Mouse (Mus musculus) CH12.LX (cell line): ENCODE results near the gene Iqcj. TPM values are rescaled to one million over a fixed set of nuclear protein-coding genes. Genes with fewer than 3 reads are reported as not detected.

ENCODE experiments used
- DNase-seq: peaks from one replicate; pipeline ENCODE4 v3.0.0-alpha.2; 2013; ENCODE audit errors: extremely low read depth
- H3K27ac ChIP-seq: 2 replicates; pipeline ENCODE4 v1.5.1; 2012; ENCODE audit warnings: low read depth, mild to moderate bottlenecking, control low read depth, moderate library complexity; ENCODE audit not compliant: insufficient read depth
- H3K27me3 ChIP-seq: replicated peaks from 2 replicates; pipeline ENCODE3; 2012; ENCODE audit warnings: inconsistent platforms
- H3K36me3 ChIP-seq, 2 experiments: replicated peaks in 1 of 2; 2 replicates each; pipeline versions ENCODE3 to v1.6.1; 2012; ENCODE audit warnings: inconsistent platforms in 1 of 2, low read length in 1 of 2, mild to moderate bottlenecking in 1 of 2, mixed read lengths in 1 of 2, moderate library complexity in 1 of 2; ENCODE audit not compliant: control insufficient read depth in 1 of 2, insufficient read depth in 1 of 2
- H3K4me1 ChIP-seq, 2 experiments: 2 replicates each; pipeline ENCODE4 v1.6.1; 2012; ENCODE audit warnings: inconsistent platforms in 1 of 2, moderate library complexity in 1 of 2; ENCODE audit not compliant: insufficient read depth in 2 of 2, control insufficient read depth in 1 of 2
- H3K4me2 ChIP-seq: 2 replicates; pipeline ENCODE4 v1.6.1; 2012; ENCODE audit warnings: low read depth, mild to moderate bottlenecking, control low read depth; ENCODE audit not compliant: poor library complexity, insufficient read depth, severe bottlenecking
- H3K4me3 ChIP-seq, 3 experiments: fragments of 150-350 bp in 1 of 3; sonication (generic) in 1 of 3; replicated peaks in 1 of 3; 2 replicates each; pipeline versions ENCODE3 to v1.5.1; 2011 to 2012; ENCODE audit warnings: low read depth in 2 of 3, low read length in 2 of 3, mild to moderate bottlenecking in 2 of 3, moderate library complexity in 2 of 3, control low read depth in 1 of 3, improper control_type of control experiment in 1 of 3, inconsistent platforms in 1 of 3, mixed read lengths in 1 of 3; ENCODE audit not compliant: poor library complexity in 1 of 3
- H3K79me2 ChIP-seq: replicated peaks from 2 replicates; pipeline ENCODE4 v1.6.1; 2012; ENCODE audit warnings: mild to moderate bottlenecking, moderate library complexity; ENCODE audit not compliant: control insufficient read depth, poor library complexity, insufficient read depth, severe bottlenecking; ENCODE audit errors: extremely low read depth
- H3K9ac ChIP-seq: 2 replicates; pipeline ENCODE4 v1.6.1; 2012; ENCODE audit warnings: low read depth, mild to moderate bottlenecking, control low read depth, moderate library complexity; ENCODE audit not compliant: insufficient read depth
- H3K9me3 ChIP-seq: replicated peaks from 2 replicates; pipeline ENCODE3; 2012; ENCODE audit warnings: low read length, inconsistent platforms, mixed read lengths
- BHLHE40 ChIP-seq: IDR thresholded peaks from 2 replicates; pipeline ENCODE4 v1.6.1; 2011; ENCODE audit warnings: mild to moderate bottlenecking, low read depth, low read length, improper control_type of control experiment
- CHD2 ChIP-seq: IDR thresholded peaks from 2 replicates; pipeline ENCODE4 v1.6.1; 2011; ENCODE audit warnings: low read length, improper control_type of control experiment
- E2F4 ChIP-seq: IDR thresholded peaks from 2 replicates; pipeline ENCODE4 v1.6.1; 2011; ENCODE audit warnings: low read depth, low read length, improper control_type of control experiment; ENCODE audit not compliant: insufficient replicate concordance
- EP300 ChIP-seq: IDR thresholded peaks from 2 replicates; pipeline ENCODE4 v1.6.1; 2011; ENCODE audit warnings: low read length, improper control_type of control experiment
- GABPA ChIP-seq: IDR thresholded peaks from 2 replicates; pipeline ENCODE4 v1.6.1; 2012; ENCODE audit warnings: low read depth, low read length, improper control_type of control experiment, inconsistent platforms; ENCODE audit not compliant: insufficient replicate concordance
- KAT2A ChIP-seq: IDR thresholded peaks from 2 replicates; pipeline ENCODE4 v1.6.1; 2012; ENCODE audit warnings: low read length, improper control_type of control experiment, inconsistent platforms; ENCODE audit not compliant: insufficient replicate concordance
- MAX ChIP-seq: IDR thresholded peaks from 2 replicates; pipeline ENCODE4 v1.6.1; 2011; ENCODE audit warnings: low read length, improper control_type of control experiment
- MAZ ChIP-seq: IDR thresholded peaks from 2 replicates; pipeline ENCODE4 v1.6.1; 2012; ENCODE audit warnings: low read depth, mild to moderate bottlenecking, inconsistent platforms, low read length, improper control_type of control experiment, moderate library complexity
- MEF2A ChIP-seq: IDR thresholded peaks from 2 replicates; pipeline ENCODE4 v1.6.1; 2014; ENCODE audit warnings: low read depth, mild to moderate bottlenecking, inconsistent platforms, low read length, improper control_type of control experiment, borderline replicate concordance
- NELFE ChIP-seq: IDR thresholded peaks from 2 replicates; pipeline ENCODE4 v1.6.1; 2011; ENCODE audit warnings: low read depth, low read length, improper control_type of control experiment
- POLR2AphosphoS2 ChIP-seq: IDR thresholded peaks from 2 replicates; pipeline ENCODE4 v1.6.1; 2011; ENCODE audit warnings: low read depth, low read length, improper control_type of control experiment
- RCOR1 ChIP-seq: conservative IDR thresholded peaks from 2 replicates; pipeline ENCODE4 v1.6.1; 2012; ENCODE audit warnings: low read depth, mild to moderate bottlenecking, inconsistent platforms, low read length, improper control_type of control experiment
- ZC3H11A ChIP-seq: IDR thresholded peaks from 2 replicates; pipeline ENCODE4 v1.6.1; 2012; ENCODE audit warnings: low read depth, mild to moderate bottlenecking, inconsistent platforms, low read length, improper control_type of control experiment
- ZKSCAN1 ChIP-seq: IDR thresholded peaks from 2 replicates; pipeline ENCODE4 v1.6.1; 2012; ENCODE audit warnings: low read depth, inconsistent platforms, low read length, improper control_type of control experiment, borderline replicate concordance
- ZNF384 ChIP-seq: IDR thresholded peaks from 2 replicates; pipeline ENCODE4 v1.6.1; 2012; ENCODE audit warnings: low read depth, low read length, improper control_type of control experiment, inconsistent platforms
- dilution Hi-C: fragments of 300-500 bp; cut with MboI; formaldehyde crosslinking; loops from 2 replicates; pipeline ENCODE4 v1.14.3; 2020; ENCODE audit warnings: low sequenced_read_pairs; ENCODE audit not compliant: extremely low pct_unique_long_range_greater_than_20kb, extremely low pct_ligation_motif_present
- in situ Hi-C: fragments of 300-500 bp; cut with MboI; formaldehyde crosslinking; loops from 3 replicates; pipeline ENCODE4 v1.14.3; 2019; ENCODE audit warnings: low sequenced_read_pairs, low pct_ligation_motif_present, low pct_unique_long_range_greater_than_20kb, mixed read lengths
- polyA plus RNA-seq: library from polyadenylated mRNA; unstranded; fragments of >175 nt; gene quantifications from 2 replicates; pipeline ENCODE4 v1.2.1, GENCODE M21; 2012; ENCODE audit warnings: low read depth; ENCODE audit not compliant: insufficient read length
- total RNA-seq, 2 experiments: library from RNA; depleted of rRNA; stranded (reverse); fragments of 300-350 nt in 1 of 2; fragments of >200 nt in 1 of 2; gene quantifications; 2 replicates each; pipeline ENCODE4 v1.2.3; 2012 to 2014

Iqcj gene
- total and polyA plus RNA-seq, 3 experiments, result 0.47 TPM; not detected in 2

- Histone ChIP-seq H3K27ac (no peak overlapping the region), H3K79me2 (no peaks in the 10 kb centered on the region), H3K4me2 (no peak overlapping the region), H3K4me1 (no peaks in the 10 kb centered on the region), H3K36me3 (no peaks in the 10 kb centered on the region), H3K4me3 (no peak overlapping the region), H3K27me3 (no peaks in the 10 kb centered on the region), H3K9ac (no peak overlapping the region), H3K9me3 (no peaks in the 10 kb centered on the region)
- in situ Hi-C loops, result no loop called here
- dilution Hi-C loops, result no loop called here
- TF ChIP-seq NELFE, result no peak
- TF ChIP-seq KAT2A, result no peak
- TF ChIP-seq E2F4, result no peak
- TF ChIP-seq BHLHE40, result no peak
- no peak for TF ChIP-seq POLR2AphosphoS2
- no peak for TF ChIP-seq ZNF384
- TF ChIP-seq MAX, result no peak
- TF ChIP-seq CHD2, result no peak
- DNase-seq, result no peak
Measured at GRCm38 (mm10) chr3:67960133-67960532, 68.1 kb downstream of the Iqcj start.

- Histone ChIP-seq H3K27ac (no peak overlapping the region), H3K79me2 (no peaks in the 10 kb centered on the region), H3K4me1 (no peaks in the 10 kb centered on the region), H3K4me2 (no peak overlapping the region), H3K36me3 (no peaks in the 10 kb centered on the region), H3K9me3 (no peaks in the 10 kb centered on the region), H3K9ac (no peak overlapping the region), H3K4me3 (no peak overlapping the region), H3K27me3 (no peaks in the 10 kb centered on the region)
- dilution Hi-C loops, result no loop called here
- in situ Hi-C loops, result no loop called here
- no peak for DNase-seq
- TF ChIP-seq ZKSCAN1 (no peak), MAZ (no peak), KAT2A (no peak), ZC3H11A (no peak), GABPA (no peak), E2F4 (no peak), NELFE (no peak), MEF2A (no peak), RCOR1 (no peak), EP300 (no peak)
Measured at GRCm38 (mm10) chr3:67960727-67961126, 68.7 kb downstream of the Iqcj start.
